Mouse (Mus musculus): ENCODE measurements around the gene Smok3b.
"Not testable (repeated sequence)": the region's sequence is repeated elsewhere in the genome, so short reads cannot be mapped to it uniquely, and the experiment has no call there.

Gene Smok3b

DNA sequence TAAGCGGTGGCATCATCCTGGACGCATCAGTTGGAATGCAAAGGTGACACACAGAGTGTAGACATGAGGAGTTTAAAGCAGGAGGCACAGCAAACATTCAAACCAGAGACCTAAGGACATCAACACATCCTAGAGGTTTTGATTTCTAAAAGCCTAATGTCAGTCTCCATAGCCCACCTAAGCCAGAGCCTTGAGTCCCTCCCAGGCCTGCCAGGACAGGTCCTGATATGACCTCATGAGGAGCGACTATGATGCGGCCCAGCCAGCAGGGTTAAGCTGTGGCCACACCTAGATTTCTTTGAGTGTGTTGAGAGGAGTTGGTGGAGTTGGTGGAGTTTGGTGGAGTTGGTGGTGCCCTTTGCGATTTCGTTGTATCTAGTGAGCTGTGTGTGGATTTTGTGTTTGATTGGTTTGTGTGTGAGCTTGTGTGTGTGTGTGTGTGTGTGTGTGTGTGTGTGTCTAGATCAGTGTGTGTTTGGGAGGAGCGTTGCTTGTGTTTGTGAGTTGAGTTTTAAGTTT, at the start of gene Smok3b, which contains the start of gene Smok3a:
TSS of gene Smok3b (plus strand) at position 469 of the 519 bp plus-strand sequence.
TSS of gene Smok3a (plus strand) at position 301 of the 519 bp plus-strand sequence.
- DNase-seq (ENCODE audit: extremely low read depth, insufficient read length, low spot score) = not testable (repeated sequence)

DNA sequence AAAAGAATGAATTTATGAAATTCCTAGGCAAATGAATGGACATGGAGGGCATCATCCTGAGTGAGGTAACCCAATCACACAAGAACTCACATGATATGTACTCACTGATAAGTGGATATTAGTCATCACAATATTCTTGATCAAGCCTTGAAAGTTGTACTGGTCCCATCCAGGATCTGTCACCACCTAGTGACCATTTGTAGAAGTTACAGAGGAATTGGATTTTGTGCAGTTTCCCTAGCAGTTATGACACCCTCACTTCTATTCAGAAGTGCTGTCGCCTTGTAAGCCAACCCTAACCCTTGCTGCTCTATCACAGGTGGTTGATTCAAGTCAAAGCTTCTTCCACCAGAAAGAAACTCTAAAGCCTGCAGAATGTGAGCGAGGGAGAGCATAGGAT, 48.1 kb upstream of the Smok3b start:
- DNase-seq (ENCODE audit: extremely low read depth, insufficient read length, low spot score) = no peak

DNA sequence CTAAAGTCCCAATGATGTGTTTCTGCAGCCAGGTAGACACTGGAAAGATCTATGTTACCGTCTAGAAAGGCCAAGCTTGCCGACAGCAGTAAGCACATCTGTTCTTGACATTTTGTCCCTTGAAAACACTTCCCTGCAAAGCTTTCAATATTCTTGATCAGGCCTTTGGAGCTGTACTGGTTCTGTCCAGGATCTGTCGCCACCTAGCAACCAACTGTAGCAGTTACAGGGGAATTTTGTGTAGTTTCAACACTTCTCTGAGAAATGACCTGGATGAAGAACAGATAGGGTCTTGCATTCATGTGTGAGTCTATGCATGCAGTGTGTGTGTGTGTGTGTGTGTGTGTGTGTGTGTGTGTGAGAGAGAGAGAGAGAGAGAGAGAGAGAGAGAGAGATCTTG, 47.5 kb upstream of the Smok3b start:
- no peak for DNase-seq (ENCODE audit: extremely low read depth, insufficient read length, low spot score)

DNA sequence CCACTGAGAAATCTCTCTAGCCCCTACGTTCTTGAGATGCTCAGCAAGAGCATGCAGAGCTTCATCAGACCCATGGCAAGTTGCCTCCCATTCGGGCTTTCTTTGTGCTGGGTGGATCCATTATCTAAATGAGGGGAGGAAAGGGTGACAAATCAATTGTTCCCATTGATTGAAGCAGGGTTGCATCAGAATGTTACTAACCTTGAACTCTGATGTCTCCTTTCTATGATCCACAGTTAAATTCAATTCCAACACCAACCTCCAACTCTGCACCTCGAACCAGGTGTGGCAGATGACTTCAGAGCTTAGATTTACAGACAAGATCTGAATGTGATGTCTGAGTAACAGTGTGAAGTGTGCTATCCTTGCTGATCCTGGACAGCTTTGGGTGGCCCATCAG, 46.5 kb upstream of the Smok3b start:
- no peak for DNase-seq (ENCODE audit: extremely low read depth, insufficient read length, low spot score)

DNA sequence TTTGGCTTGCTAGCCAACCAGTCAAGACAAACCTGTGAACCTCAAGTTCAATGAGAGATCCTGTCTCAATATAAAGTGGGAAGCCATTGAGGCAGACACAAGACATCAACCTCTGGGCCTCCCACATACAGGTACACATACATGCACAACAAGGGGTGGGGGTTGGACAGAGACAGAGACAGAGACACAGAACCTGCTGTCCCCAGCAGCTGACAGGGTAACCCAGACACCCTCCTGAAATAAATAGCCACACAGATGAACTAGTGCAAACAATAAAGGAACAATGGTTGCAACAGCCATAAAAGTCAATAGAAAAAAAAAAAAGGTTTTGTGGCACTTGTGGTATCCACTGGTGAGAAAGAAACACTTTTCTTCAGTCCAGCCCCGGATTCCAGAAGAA, 45.8 kb upstream of the Smok3b start:
- DNase-seq (ENCODE audit: extremely low read depth, insufficient read length, low spot score) = no peak

DNA sequence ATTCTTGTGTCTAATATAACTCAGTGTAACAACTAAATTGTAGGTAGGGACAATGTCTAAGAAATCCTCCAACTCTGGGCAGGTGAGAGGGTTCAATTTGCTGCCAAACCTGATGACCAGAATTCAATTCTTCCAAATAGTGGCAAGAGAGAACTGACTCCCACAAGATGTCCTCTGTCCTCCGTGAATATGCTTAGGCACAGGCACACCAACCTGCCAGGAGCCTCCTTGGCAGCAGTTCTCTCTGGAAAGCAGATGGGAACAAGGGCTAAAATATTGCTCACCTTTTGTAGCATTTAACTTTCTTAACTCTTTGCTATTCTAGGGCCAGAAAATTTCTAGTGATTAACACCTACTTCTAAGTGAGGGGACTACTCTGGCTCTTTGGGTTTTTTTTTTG, 43.9 kb upstream of the Smok3b start:
- DNase-seq (ENCODE audit: extremely low read depth, insufficient read length, low spot score) = no peak

DNA sequence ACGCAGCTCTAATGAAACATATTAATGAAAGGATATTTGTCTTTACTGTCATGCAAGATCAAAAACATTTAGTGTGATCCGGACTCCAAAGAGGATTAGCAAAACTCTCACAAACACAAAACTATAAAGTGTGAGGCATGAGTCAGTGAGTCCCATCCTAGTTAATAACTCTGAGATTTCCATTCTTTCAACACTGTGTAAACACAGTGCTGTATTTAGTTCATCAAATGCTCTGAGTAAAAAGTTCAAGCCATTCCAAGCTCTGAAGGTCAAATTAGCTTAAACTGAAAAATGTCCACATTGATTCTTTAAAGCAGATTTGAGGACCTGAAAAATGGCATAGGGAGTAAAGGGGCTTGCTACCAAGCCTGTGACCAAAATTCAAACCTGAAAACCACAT, 42.1 kb upstream of the Smok3b start:
- DNase-seq (ENCODE audit: extremely low read depth, insufficient read length, low spot score) = no peak

DNA sequence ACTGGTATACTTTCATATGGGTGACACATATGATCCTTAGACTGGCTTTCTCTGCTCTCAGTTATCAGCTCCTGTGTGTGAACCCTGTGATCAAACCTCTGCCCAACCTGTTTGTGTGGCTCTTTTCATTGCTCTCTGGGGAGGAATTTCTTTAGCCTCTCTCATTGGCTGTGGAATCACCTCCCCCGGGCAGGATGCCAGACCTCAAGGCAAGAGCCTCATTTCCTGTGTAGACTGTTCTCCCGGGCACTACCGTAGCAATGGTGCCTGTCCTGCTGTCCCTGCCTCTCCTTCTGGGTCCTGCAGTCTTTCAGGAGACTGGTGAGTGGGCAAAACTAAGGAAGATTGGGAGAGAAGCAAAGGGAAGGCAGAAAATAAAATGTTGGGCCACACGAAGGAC, 39.9 kb upstream of the Smok3b start, which contains the start of gene Azgp1:
TSS of gene Azgp1 (plus strand) at position 221 of the 400 bp plus-strand sequence.
- DNase-seq (ENCODE audit: extremely low read depth, insufficient read length, low spot score) = peak; percentile 12

DNA sequence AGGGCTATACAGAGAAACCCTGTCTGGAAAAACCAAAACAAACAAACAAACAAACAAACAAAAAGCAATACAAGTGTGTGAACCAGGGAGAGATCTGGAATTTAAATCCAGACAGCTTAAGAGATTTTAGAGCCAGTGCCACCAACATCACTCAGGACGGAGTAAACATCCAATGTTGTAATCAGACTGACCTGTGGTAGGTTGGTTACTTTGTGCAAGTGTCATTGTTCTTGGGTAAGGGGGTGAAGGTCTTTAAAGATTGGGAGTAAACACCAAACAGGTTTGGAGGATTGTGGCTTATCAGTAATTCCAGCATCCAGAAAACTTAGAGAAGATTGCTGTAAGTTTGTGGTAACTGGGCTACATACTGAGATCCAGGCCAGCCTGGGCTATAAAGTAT, 34.9 kb upstream of the Smok3b start:
- no peak for DNase-seq (ENCODE audit: extremely low read depth, insufficient read length, low spot score)

DNA sequence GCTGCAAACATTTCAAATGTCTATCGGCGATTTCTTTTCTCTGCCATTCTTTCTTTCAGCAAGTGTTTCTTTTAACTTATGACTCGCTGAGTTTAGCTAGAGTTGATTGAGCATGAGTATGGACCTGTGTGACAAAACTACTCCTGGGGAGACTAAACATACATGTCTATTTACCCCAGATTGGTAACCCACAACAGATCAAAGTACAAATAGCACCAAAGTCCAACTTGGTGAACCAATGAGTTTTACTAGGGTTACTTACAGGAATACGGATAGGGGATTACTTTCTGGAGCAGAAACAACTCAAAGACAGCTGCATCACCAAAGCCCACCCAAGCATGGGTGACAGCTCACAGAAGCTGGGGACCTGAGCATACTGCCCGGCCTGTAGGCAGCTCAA, 11.8 kb upstream of the Smok3b start:
- DNase-seq (ENCODE audit: extremely low read depth, insufficient read length, low spot score) = no peak

DNA sequence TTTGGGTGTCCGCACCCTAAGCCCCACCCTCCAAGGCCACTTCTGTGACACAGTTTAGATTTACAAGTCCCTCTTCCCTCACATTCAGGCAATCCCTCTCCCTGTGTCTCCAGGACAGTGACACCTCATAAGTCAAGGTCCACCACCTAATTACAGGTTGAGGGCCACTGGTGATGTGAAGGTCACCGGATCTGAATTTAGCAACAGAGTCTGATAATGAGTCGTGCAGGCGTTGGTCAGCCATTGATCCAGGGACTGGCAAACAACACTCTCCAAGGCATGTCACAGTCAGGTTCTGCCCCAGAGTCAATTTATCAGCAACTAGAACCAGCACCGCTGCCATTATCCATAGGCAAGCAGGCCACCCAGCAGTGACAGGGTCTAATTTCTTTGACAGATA, 8.8 kb upstream of the Smok3b start:
- DNase-seq (ENCODE audit: extremely low read depth, insufficient read length, low spot score) = no peak

DNA sequence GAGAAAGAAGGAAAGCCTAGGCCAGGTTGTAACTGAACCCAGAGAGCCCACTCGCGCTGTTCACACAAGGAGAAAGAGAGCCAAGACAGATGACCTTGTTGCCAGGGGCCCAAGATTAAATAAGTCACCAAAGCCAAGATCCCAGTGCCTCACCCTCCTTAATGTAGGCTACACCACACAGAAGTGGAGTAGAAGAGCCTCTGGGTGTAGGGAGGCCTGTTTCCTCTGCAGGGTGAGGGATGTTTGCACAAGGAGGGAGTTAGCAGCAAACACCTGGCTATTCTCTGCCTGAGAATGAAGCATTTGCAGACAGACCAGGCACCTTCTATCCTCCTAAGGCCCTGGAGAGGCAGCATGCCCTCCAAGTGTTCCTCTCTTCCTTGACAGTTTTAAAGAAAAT, 4.7 kb upstream of the Smok3b start:
- no peak for DNase-seq (ENCODE audit: extremely low read depth, insufficient read length, low spot score)

DNA sequence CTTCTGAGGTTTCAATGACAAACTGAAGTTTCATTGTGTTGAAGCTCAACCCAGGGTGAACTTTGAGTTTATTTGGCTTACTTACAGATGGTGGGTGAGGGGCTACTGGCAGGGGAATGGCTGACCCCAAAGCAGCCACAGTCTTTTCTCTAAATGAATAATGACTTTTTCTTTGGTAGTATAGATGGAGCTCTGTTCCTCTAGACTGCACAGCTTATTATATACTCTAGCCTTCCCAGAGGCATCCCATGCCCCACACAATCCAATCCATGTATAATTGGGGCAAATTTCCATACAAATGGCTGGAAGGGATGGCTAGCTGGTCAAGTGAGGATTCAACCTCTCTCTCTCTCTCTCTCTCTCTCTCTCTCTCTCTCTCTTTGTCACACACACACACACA, 4.2 kb upstream of the Smok3b start:
- DNase-seq (ENCODE audit: extremely low read depth, insufficient read length, low spot score) = no peak

DNA sequence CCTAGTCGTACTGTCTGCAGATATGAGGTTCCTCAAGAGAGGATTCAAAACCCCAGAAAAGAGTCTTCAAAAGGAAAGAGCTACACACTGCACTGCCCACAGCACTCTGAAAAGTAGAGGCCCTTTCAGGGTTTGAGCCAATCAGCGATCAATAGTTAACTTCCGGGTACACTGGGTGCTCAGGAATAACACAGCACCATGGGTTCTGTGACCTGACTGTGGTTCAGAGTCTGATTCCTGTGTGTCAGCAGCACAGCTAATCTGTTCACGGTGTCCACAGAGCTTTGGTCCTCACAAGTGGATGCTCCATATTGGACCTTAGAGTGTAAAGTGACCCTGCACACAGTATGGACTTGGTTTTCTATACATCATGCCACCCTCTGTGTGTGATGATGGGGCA, 1.7 kb upstream of the Smok3b start:
- DNase-seq (ENCODE audit: extremely low read depth, insufficient read length, low spot score) = not testable (repeated sequence)

DNA sequence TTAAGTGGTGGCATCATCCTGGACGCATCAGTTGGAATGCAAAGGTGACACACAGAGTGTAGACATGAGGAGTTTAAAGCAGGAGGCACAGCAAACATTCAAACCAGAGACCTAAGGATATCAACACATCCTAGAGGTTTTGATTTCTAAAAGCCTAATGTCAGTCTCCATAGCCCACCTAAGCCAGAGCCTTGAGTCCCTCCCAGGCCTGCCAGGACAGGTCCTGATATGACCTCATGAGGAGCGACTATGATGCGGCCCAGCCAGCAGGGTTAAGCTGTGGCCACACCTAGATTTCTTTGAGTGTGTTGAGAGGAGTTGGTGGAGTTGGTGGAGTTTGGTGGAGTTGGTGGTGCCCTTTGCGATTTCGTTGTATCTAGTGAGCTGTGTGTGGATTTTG, 31.7 kb downstream of the Smok3b start, which contains the start of gene Smok3c:
TSS of gene Smok3c (plus strand) at position 301 of the 400 bp plus-strand sequence.
- not testable (repeated sequence) for DNase-seq (ENCODE audit: extremely low read depth, insufficient read length, low spot score)

DNA sequence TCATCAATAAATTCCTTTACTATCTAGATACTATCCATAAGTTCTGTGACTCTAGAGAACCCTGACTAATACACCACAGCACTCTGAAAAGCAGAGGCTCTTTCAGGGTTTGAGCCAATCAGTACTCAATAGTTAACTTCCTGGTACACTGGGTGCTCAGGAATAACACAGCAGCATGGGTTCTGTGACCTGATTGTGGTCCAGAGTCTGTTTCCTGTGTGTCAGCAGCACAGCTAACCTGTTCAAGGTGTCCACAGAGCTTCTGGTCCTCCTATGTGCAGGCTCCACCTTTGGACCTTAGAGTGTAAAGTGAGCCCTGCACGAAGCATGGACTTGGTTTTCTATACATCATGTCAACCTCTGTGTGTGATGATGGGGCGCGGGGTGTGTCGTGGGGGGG, 52.6 kb downstream of the Smok3b start:
- no peak for DNase-seq (ENCODE audit: extremely low read depth, insufficient read length, low spot score)

DNA sequence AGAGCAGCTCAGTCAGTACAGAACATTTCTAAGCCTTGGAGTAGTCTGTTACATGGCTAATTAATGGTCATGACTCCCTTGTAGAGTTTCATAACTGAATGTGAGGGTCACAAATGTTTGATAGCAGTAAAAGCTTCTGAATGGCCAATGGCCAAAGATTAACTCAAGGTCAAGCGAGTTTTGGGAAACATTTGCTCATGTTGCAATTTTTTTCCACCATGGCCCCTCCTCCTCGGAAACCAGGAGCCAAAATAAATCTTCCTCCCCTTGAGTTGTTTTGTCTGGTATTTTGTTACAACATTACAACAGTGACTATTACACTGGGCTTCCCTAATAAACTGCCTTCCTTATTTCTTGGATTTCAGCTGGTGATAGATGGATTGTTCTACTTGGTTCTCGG, 54.5 kb downstream of the Smok3b start:
- DNase-seq (ENCODE audit: extremely low read depth, insufficient read length, low spot score) = no peak

DNA sequence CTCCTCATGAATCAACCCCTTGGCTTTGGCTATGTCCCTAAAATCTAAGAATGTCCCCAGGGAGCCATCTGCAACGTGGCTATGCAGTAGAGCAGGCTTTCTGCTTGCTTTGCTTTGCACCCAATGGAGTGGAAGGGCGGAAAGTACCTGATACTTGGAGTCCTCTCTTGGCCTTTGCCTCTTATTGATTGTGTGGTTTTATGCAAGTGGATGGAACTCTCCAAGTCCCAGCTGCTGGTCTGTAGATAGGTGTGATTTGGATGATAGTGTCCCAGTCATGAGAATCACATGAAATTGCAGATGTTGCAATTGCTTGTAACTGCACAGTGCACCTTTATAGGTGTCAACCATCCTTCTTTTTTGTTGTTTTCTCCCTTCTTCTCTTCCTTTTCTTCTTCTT, 54.9 kb downstream of the Smok3b start:
- DNase-seq (ENCODE audit: extremely low read depth, insufficient read length, low spot score) = no peak

DNA sequence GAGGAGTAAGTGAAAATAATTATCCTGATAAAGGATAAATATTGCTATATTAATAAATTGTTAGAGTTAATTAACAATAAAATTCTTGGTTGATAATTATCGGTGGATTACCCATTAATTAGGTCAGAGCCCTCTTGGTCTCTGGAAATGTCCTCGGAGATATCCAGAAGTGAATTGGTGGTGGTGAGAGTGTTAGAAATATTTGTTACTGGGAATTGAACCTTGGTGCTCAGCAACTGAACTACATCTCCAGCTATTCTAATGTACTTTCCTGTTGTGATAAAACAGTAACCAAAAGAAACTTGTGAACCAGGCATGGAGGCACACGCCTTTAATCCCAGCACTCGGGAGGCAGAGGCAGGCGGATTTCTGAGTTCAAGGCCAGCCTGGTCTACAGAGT, 59.2 kb downstream of the Smok3b start:
- DNase-seq (ENCODE audit: extremely low read depth, insufficient read length, low spot score) = no peak

DNA sequence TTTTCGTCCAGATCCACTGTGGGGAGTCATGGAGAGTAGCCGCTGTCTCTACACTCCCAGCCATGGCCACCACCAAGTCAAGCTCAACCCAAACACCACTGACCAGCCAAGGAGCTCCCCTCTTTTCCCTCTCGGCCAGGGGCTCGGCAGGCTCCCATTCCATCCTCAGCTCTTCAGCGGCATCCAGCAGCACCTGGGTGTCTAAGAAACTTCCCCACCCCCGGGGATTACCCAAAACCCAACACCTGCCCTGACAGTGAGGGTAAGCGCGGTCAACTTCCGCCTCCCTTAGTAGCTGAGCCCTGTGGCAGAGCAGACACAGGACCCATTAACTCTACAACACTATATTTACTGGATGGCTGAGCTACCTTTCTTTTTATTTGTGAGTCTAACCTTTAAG, 60.2 kb downstream of the Smok3b start:
- no peak for DNase-seq (ENCODE audit: extremely low read depth, insufficient read length, low spot score)

DNA sequence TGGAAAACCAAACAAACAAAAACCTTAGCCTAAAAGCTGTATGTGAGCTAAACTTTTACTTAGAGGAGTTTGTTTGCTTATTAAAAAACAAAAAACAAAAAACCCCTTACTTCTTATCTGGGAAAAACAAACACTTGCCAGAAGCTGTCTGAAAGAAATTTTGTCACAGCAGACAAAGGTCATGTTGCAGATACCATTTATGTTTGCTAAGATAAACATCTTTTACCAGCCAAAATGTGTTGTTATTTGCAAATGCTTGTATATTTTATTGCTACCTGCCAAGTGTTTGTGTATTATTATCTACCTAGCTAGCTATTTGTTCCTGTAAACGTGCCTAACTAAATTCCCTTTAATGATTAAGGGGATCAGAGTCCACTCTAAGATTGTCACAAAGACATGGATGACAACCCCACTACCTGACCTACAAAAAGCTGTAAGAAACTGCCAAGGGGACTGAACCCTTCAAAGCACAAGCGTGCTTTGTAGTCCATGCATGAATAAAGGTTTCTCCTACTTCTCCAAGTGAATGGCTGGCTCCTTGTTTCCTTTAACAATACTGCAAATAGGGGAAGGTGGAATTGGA, 62.2 kb downstream of the Smok3b start:
- DNase-seq (ENCODE audit: extremely low read depth, insufficient read length, low spot score) = no peak

DNA sequence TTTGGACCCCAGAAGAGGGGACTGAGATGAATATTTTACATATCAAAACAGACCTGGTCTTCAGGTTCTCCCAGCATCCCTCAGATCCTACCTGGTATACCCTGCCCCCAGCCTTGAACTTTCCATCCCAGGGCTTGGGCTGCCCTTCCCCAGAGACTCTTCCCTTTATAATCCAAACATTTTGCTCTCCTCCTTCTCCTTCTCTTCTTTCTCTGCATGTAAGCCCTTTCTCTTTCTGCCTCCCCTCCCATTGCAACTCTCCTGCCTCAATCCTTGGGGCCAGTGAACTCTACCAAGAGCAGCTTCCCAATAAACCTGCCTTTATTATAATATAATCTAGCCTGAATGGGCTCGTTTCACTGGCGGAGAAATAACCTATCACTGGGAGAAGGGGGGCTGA, 62.7 kb downstream of the Smok3b start:
- no peak for DNase-seq (ENCODE audit: extremely low read depth, insufficient read length, low spot score)

DNA sequence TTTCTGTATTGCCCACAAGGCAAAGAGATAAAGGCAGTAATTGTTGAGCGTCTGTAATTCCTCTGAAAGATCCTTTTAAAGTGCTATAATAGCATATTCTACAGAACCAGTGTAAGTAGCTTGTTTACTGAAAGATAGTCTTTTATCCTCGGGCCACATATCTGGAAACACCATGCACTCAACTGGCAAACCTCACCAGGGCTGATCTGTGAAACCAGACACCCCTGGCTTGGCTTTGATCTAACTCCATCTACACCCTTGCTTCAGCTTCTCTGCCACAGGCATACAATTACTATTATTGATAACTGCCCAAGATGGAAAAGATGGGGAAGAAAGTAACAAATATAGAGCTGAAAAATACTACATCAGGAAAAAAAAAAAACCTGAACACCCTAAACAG, 63.3 kb downstream of the Smok3b start:
- no peak for DNase-seq (ENCODE audit: extremely low read depth, insufficient read length, low spot score)
